Mouse (Mus musculus) kidney, adult 2 months (tissue): Measurements from ENCODE around the gene Nup54.

ENCODE experiments used
- CTCF ChIP-seq: fragments of 200-500 bp; conservative IDR thresholded peaks from 2 replicates; pipeline ENCODE4 v1.5.1; 2011; ENCODE audit warnings: low read depth, mild to moderate bottlenecking, control low read depth, low read length, moderate library complexity, mixed read lengths; ENCODE audit not compliant: insufficient read depth, insufficient read length
- POLR2A ChIP-seq: fragments of 200-500 bp; IDR thresholded peaks from one replicate; pipeline ENCODE4 v1.6.1; 2011; ENCODE audit warnings: low read depth, low read length, control low read depth

DNA sequence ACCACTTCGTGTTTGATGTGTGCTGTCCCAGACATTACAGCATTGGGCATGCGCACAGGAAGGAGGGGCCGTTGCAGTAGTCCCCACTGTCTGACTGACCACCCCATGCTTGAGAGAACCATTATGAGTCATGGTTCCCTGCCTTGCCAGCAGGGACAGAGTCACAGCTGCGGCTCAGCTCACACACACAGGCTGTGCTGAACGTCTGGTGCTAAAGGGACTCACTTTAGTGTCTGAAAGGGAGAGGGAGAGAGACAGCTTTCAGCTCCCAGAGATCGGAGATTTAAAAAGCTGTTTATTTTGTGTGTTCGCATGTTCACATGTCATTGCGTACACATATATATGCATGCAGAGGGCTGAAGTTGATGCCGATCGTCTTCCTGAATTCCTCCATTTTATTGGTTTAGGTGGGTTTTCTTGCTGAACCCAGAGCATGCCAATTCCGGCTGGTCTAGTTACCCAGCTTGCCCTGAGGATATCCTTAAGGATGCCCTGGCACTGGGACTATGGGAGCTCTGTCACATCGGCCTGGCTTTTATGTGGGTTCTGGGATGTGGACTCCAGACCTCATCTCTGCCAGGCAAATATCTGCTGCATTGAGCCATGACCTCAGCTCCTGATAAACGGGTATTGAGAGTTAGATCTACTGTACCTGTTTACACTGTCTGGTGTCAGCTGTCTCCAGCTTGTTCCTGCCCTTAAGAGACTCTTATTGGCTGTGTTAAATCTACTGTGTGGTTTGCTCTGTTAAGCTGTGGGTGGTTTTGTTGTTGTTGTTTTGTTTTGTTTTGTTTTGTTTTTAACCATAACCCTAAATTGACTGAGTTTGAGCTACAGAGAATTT lies 65.6 kb downstream of the Nup54 start:
- no peak for TF ChIP-seq POLR2A
- TF ChIP-seq CTCF = no peak
